Mouse (Mus musculus) CH12.LX (cell line): ENCODE data around the gene Srp54a.

Experiments used
- CHD2 ChIP-seq: IDR thresholded peaks from 2 replicates; pipeline ENCODE4 v1.6.1; 2011; ENCODE audit warnings: low read length, improper control_type of control experiment
- CTCF ChIP-seq, 2 experiments: IDR thresholded peaks in 1 of 2; conservative IDR thresholded peaks in 1 of 2; 2 replicates each; pipeline ENCODE4 v1.5.1; 2011 to 2012; ENCODE audit warnings: low read depth in 2 of 2, low read length in 2 of 2, improper control_type of control experiment in 1 of 2, inconsistent platforms in 1 of 2, mild to moderate bottlenecking in 1 of 2, moderate library complexity in 1 of 2
- HCFC1 ChIP-seq: IDR thresholded peaks from 2 replicates; pipeline ENCODE4 v1.6.1; 2012; ENCODE audit warnings: low read depth, mild to moderate bottlenecking, inconsistent platforms, low read length, improper control_type of control experiment
- POLR2A ChIP-seq: IDR thresholded peaks from 2 replicates; pipeline ENCODE4 v1.6.1; 2011; ENCODE audit warnings: low read depth, mild to moderate bottlenecking, improper control_type of control experiment, low read length
- POLR2AphosphoS2 ChIP-seq: IDR thresholded peaks from 2 replicates; pipeline ENCODE4 v1.6.1; 2011; ENCODE audit warnings: low read depth, low read length, improper control_type of control experiment
- TCF12 ChIP-seq: IDR thresholded peaks from 2 replicates; pipeline ENCODE4 v1.6.1; 2014; ENCODE audit warnings: low read depth, mild to moderate bottlenecking, inconsistent platforms, low read length, improper control_type of control experiment
- UBTF ChIP-seq: IDR thresholded peaks from 2 replicates; pipeline ENCODE4 v1.6.1; 2012; ENCODE audit warnings: low read depth, mild to moderate bottlenecking, inconsistent platforms, low read length, improper control_type of control experiment, moderate library complexity
- ZMIZ1 ChIP-seq: IDR thresholded peaks from 2 replicates; pipeline ENCODE4 v1.6.1; 2012; ENCODE audit warnings: low read depth, mild to moderate bottlenecking, inconsistent platforms, low read length, improper control_type of control experiment

DNA sequence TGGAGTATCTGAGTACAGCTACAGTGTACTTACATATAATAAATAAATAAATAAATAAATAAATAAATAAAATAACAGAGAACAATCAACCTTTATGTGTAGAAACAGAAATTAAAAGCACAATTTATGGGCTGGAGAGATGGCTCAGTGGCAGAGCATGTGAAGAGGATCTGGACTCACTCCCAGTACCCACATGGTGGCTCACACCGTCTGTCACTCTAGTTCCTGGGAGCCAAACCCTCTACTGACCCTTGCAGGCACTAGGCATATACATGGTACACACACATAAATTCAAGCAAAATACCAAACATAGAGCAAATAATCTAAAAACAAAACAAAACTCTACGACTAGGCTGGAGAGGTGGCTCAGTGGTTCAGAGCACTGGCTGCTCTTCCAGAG is 4.8 kb upstream of the Srp54a start:
- TF ChIP-seq ZMIZ1 (no peak), UBTF (no peak), CTCF (conservative IDR thresholded peaks at IDR 0.05 in 1 of 2, IDR thresholded peaks at IDR 0.05 in 1 of 2; ENCODE audit: low read depth in 2 of 2, low read length in 2 of 2) (no peak), POLR2AphosphoS2 (no peak), CHD2 (no peak), HCFC1 (no peak), TCF12 (no peak), POLR2A (no peak)
